Mouse (Mus musculus): ENCODE results near the gene Cilp.
"Not testable (repeated sequence)": the region's sequence is repeated elsewhere in the genome, so short reads cannot be mapped to it uniquely, and the experiment has no call there.

Gene Cilp

GRCm38 (mm10) chr9:65264959-65265358 is at the start of gene Cilp:
Gene Cilp, plus strand, starts transcription at chr9:65265180.
- no peak for DNase-seq

GRCm38 (mm10) chr9:65215494-65216126 is 49.4 kb upstream of the Cilp start:
- no peak for DNase-seq

- peak; percentile 65 for DNase-seq
These were observed 48.0 kb upstream of the Cilp start for GRCm38 (mm10) chr9:65216972-65217371.

GRCm38 (mm10) chr9:65217661-65218060 is 47.3 kb upstream of the Cilp start:
- DNase-seq: no peak

- no peak for DNase-seq
These were observed 46.1 kb upstream of the Cilp start for GRCm38 (mm10) chr9:65218916-65219315.

- DNase-seq: not testable (repeated sequence)
These were observed 44.6 kb upstream of the Cilp start for GRCm38 (mm10) chr9:65220398-65220797.

GRCm38 (mm10) chr9:65223927-65224326 is 41.1 kb upstream of the Cilp start:
- DNase-seq: no peak

- DNase-seq: peak; percentile 33
These were observed 39.2 kb upstream of the Cilp start for GRCm38 (mm10) chr9:65225795-65226194.

- no peak for DNase-seq
These were observed 34.7 kb upstream of the Cilp start for GRCm38 (mm10) chr9:65230250-65230649.

- DNase-seq: no peak
These were observed 33.7 kb upstream of the Cilp start for GRCm38 (mm10) chr9:65231284-65231683.

- no peak for DNase-seq
These were observed 31.6 kb upstream of the Cilp start for GRCm38 (mm10) chr9:65233243-65233985.

- DNase-seq: no peak
These were observed 30.2 kb upstream of the Cilp start for GRCm38 (mm10) chr9:65234734-65235133.

GRCm38 (mm10) chr9:65235601-65236000 is 29.4 kb upstream of the Cilp start:
- no peak for DNase-seq

GRCm38 (mm10) chr9:65237616-65238015 is 27.4 kb upstream of the Cilp start:
- no peak for DNase-seq

GRCm38 (mm10) chr9:65238191-65238760 is 26.7 kb upstream of the Cilp start:
- peak; percentile 41 for DNase-seq

- DNase-seq: no peak
These were observed 25.8 kb upstream of the Cilp start for GRCm38 (mm10) chr9:65239176-65239575.

- no peak for DNase-seq
These were observed 25.2 kb upstream of the Cilp start for GRCm38 (mm10) chr9:65239731-65240130.

- DNase-seq: no peak
These were observed 24.4 kb upstream of the Cilp start for GRCm38 (mm10) chr9:65240587-65240986.

- no peak for DNase-seq
These were observed 23.0 kb upstream of the Cilp start for GRCm38 (mm10) chr9:65241973-65242372.

GRCm38 (mm10) chr9:65243249-65243648 is 21.7 kb upstream of the Cilp start:
- no peak for DNase-seq

GRCm38 (mm10) chr9:65244036-65244806 is 20.8 kb upstream of the Cilp start:
- no peak for DNase-seq

- no peak for DNase-seq
These were observed 17.2 kb upstream of the Cilp start for GRCm38 (mm10) chr9:65247502-65248376.

- peak; percentile 44 for DNase-seq
These were observed 16.6 kb upstream of the Cilp start for GRCm38 (mm10) chr9:65248377-65248690.

Measured in thymus, postnatal 25 days (tissue).